Mouse (Mus musculus) gastrocnemius, adult 18-20 months (tissue): ENCODE results near the gene Cldn13. TPM values are rescaled to one million over a fixed set of nuclear protein-coding genes. Genes with fewer than 3 reads are reported as not detected.
A peak's percentile ranks its signal among the peaks of the same experiment; 100 is the strongest.

Experiments
- DNase-seq: peaks from one replicate; pipeline ENCODE4 v3.0.0; 2021; ENCODE audit warnings: low spot score
- total RNA-seq, 2 experiments: library from RNA; stranded (reverse); gene quantifications; 2 replicates each; pipeline ENCODE4 v1.2.3; 2021

The Cldn13 gene
- total RNA-seq, 2 experiments from 2014 or later, result not detected

GRCm38 (mm10) chr5:134895291-134895690, 20.0 kb downstream of the Cldn13 start:
- DNase-seq, result peak; percentile 46

GRCm38 (mm10) chr5:134892717-134893116, 22.6 kb downstream of the Cldn13 start:
- no peak for DNase-seq

GRCm38 (mm10) chr5:134891552-134891951, 23.8 kb downstream of the Cldn13 start:
- no peak for DNase-seq

GRCm38 (mm10) chr5:134890601-134891054, 24.7 kb downstream of the Cldn13 start:
- DNase-seq, result no peak

- DNase-seq, result no peak
These were observed 26.8 kb downstream of the Cldn13 start for GRCm38 (mm10) chr5:134888505-134888904.

GRCm38 (mm10) chr5:134887447-134888335, 27.6 kb downstream of the Cldn13 start:
- DNase-seq, result no peak

- DNase-seq, result peak; percentile 36
These were observed 32.2 kb downstream of the Cldn13 start for GRCm38 (mm10) chr5:134883077-134883476.

GRCm38 (mm10) chr5:134876801-134877200, 38.5 kb downstream of the Cldn13 start:
- no peak for DNase-seq

- no peak for DNase-seq
These were observed 40.1 kb downstream of the Cldn13 start for GRCm38 (mm10) chr5:134875245-134875644.

- DNase-seq, result peak; percentile 82
These were observed 41.1 kb downstream of the Cldn13 start for GRCm38 (mm10) chr5:134873956-134874879.

- peak; percentile 55 for DNase-seq
These were observed 42.3 kb downstream of the Cldn13 start for GRCm38 (mm10) chr5:134873034-134873433.

GRCm38 (mm10) chr5:134872597-134872996, 42.7 kb downstream of the Cldn13 start:
- peak; percentile 59 for DNase-seq

- DNase-seq, result no peak
These were observed 46.8 kb downstream of the Cldn13 start for GRCm38 (mm10) chr5:134868506-134868905.

- DNase-seq, result no peak
These were observed 47.8 kb downstream of the Cldn13 start for GRCm38 (mm10) chr5:134867320-134868144.

- DNase-seq, result peak; percentile 20
These were observed 50.2 kb downstream of the Cldn13 start for GRCm38 (mm10) chr5:134865158-134865557.

Other genes with a start within 250 kb of the Cldn13 start
- 1 to 10 TPM; 1.4 to 1.8 TPM for gene Limk1, start 226.9 kb downstream of the Cldn13 start, total RNA-seq
- gene Eln, start 168.2 kb downstream of the Cldn13 start, total RNA-seq, result 10 to 100 TPM; 14.1 to 15.7 TPM
- gene Tmem270, start 8.8 kb downstream of the Cldn13 start, total RNA-seq, result not detected
- gene Mettl27, start 16.8 kb upstream of the Cldn13 start, total RNA-seq, result 1 to 10 TPM; 4.2 to 5.6 TPM
- gene Cldn4, start 31.4 kb upstream of the Cldn13 start, total RNA-seq, result not detected
- under 1 TPM; 0.18 to 0.36 TPM for gene Cldn3, start 70.7 kb upstream of the Cldn13 start, total RNA-seq
- 10 to 100 TPM; 45.1 to 49.8 TPM for gene Abhd11, start 93.6 kb upstream of the Cldn13 start, total RNA-seq
- under 1 TPM; 0.18 to 0.40 TPM for gene Stx1a, start 108.0 kb upstream of the Cldn13 start, total RNA-seq
- gene Dnajc30, start 148.7 kb upstream of the Cldn13 start, total RNA-seq, result 10 to 100 TPM; 26.7 to 28.1 TPM
- gene Bud23, start 149.4 kb upstream of the Cldn13 start, total RNA-seq, result 10 to 100 TPM; 28.2 to 35.7 TPM
- under 1 TPM; 0.25 to 0.52 TPM for gene Vps37d, start 162.7 kb upstream of the Cldn13 start, total RNA-seq
- 10 to 100 TPM; 54.5 to 64.1 TPM for gene Mlxipl, start 174.4 kb upstream of the Cldn13 start, total RNA-seq
- 1 to 10 TPM; 7.0 to 7.6 TPM for gene Tbl2, start 234.1 kb upstream of the Cldn13 start, total RNA-seq